Mouse (Mus musculus) testis, adult 2 months (tissue): ENCODE measurements around the gene Muc13.

Experiments used
- CTCF ChIP-seq: fragments of 200-500 bp; IDR thresholded peaks from 2 replicates; pipeline ENCODE4 v1.5.1; 2012; ENCODE audit warnings: low read depth, mild to moderate bottlenecking, inconsistent platforms, low read length, moderate library complexity; ENCODE audit not compliant: control insufficient read depth, insufficient read depth, insufficient replicate concordance
- POLR2A ChIP-seq: fragments of 200-500 bp; IDR thresholded peaks from 2 replicates; pipeline ENCODE4 v1.6.1; 2012; ENCODE audit warnings: low read depth, mild to moderate bottlenecking, inconsistent platforms, low read length, moderate library complexity; ENCODE audit not compliant: control insufficient read depth

GRCm38 (mm10) chr16:33782729-33783091, 11.1 kb upstream of the Muc13 start:
- TF ChIP-seq CTCF (no peak), POLR2A (no peak)
